Mouse (Mus musculus): ENCODE results near the gene Rgl3.
A peak's percentile ranks its signal among the peaks of the same experiment; 100 is the strongest.

Gene Rgl3

DNA sequence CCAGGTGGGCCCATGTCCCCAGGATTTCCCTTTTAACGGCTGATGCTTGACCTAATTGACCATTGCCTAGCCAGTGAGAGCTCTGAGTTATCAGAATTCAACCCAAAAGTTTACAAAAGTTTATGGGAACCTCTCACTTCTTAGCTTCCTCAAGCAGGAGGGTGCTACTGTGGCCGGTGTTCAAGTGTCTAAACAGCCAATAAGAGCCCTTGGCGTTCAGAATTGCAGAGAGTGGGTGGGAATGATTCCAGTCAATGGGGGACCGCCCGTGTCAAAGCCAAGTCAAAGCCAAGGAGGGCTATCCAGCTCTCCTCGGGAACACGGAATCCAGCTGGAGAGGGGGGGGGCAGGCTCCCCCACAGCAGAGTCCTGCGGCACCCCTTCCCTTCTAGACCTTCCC, 41.1 kb downstream of the Rgl3 start:
- no peak for DNase-seq (ENCODE audit: low spot score in 2 of 2)

DNA sequence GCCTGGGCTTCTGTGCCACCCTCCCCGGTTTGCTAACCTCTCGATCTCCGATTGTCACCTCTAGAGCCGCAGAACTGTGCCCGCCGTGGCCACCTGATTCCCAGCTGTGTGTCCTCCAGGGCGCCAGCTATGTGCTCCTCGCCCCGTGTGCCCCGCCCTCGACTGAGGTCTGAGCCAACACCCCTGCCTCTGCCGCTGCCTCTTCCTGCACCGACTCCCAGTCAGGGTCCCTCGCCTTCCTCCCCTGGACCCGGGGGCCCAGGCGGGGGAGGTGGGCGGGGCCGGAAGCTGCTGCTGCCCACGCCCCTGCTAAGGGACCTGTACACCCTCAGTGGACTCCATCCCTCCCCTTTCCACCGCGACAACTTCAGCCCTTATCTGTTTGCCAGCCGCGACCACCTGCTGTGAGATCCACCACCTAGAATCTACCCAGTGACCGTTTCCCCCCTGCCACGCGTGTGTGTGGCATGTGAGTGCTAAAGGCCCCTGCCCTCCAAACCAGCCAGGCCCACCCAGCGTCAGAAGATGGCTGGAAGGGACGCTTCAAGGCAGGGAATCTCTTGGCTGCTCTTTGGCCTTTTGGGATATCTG, 41.6 kb downstream of the Rgl3 start:
- no peak for DNase-seq (ENCODE audit: low spot score in 2 of 2)

DNA sequence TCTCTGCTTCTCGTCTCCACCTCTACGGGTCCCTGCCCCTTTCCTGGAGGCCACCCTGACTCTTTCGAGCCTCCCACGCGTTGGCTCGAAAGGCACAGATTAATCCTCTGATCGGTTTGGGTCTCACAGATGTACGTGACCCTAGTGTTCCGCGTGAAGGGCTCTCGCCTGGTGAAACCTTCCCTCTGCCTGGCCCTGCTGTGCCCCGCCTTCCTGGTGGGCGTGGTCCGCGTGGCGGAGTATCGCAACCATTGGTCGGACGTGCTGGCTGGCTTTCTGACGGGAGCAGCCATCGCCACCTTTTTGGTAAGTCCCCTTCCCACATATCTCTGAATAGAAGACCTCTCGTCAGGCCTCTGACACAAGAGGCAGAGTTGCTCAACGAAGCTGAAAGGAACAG, 45.0 kb downstream of the Rgl3 start:
- DNase-seq (ENCODE audit: low spot score in 2 of 2): no peak

DNA sequence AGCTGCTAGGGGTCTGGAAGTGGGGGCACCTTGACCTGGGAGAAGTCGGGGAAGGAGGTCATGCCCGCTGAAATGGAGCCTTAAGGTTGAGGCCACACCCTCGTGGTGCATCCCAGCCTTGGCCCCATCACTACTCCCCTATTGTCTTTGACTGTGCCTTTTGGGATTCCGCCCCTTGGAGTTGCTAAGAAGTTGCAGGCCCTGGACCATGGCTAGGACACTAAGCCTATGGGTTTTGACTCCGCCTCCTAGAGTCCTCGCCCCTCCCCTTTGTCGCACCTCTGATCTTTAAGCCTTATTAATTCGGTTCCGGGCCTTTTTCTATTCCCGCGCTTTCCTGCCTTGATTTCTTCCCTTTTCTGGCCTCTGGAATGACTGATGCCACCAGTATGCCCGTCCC, 45.6 kb downstream of the Rgl3 start:
- no peak for DNase-seq (ENCODE audit: low spot score in 2 of 2)

DNA sequence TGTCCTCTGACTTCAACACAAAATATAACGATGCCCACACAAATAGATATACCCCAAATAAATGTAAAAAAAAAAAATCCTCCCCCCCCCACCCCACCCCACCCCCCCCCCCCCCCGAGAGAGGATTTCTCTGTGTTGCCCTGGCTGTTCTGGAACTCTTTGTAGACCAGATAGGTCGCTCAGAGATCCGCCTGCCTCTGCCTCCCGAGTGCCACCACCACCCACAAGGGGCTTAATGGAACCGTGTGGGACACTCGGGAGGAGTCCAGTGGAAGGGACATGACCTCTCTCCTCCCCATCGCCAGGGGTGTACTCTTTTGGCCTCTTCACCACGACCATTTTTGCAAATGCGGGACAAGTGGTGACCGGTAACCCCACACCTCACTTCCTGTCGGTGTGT, 46.2 kb downstream of the Rgl3 start:
- DNase-seq (ENCODE audit: low spot score in 2 of 2): no peak

DNA sequence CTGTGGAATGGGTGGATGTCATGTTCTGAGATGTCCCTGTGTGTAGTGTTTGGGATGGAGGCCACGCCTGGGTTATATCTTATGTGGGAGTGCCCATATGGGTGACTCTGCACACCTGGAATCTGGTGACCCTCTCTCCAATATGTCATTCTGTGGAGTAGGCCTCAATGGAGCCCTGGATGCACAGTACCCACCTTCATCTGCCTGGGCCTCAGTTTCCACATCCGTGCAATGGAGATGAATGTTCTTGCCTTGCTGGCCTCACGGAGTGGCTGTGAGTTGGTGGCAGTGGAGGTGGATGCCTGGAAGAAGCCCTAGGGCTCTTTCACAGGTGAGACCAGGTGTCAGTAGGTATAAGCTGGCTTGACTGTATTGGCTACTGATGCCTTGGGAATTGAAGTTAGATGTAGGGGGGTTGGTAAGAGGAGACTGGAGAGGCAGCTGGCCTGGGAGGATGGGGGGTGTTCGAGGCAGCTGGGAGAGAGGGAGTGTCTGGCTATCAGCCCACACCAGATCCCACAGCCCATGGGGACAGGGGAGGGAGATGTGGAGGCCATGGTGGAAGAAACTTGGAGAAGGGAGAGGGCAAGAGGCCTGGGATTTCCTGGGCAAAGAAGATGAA, 50.9 kb downstream of the Rgl3 start:
- DNase-seq (ENCODE audit: low spot score in 2 of 2): no peak

DNA sequence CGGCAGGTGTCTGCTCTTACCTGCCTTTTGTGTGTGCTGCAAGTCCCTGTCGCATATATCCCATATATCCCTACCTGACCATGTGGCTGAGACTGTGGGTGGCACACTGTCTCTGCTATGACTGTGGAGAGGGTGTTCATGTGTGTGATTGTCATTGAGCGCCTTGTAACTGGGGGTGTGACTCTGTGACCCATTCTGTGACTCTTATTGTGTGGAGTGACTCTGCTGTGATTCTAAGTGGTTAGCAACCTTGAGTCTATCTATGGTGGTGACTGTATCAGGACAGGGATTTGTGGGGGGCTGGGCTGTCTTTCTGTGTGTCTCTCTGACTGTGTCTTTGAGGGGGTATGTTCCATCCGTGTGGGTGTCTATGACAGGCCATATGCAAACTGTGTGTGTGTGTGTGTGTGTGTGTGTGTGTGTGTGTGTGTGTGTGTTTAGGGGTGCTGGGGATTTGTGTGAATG, 51.5 kb downstream of the Rgl3 start:
- no peak for DNase-seq (ENCODE audit: low spot score in 2 of 2)

DNA sequence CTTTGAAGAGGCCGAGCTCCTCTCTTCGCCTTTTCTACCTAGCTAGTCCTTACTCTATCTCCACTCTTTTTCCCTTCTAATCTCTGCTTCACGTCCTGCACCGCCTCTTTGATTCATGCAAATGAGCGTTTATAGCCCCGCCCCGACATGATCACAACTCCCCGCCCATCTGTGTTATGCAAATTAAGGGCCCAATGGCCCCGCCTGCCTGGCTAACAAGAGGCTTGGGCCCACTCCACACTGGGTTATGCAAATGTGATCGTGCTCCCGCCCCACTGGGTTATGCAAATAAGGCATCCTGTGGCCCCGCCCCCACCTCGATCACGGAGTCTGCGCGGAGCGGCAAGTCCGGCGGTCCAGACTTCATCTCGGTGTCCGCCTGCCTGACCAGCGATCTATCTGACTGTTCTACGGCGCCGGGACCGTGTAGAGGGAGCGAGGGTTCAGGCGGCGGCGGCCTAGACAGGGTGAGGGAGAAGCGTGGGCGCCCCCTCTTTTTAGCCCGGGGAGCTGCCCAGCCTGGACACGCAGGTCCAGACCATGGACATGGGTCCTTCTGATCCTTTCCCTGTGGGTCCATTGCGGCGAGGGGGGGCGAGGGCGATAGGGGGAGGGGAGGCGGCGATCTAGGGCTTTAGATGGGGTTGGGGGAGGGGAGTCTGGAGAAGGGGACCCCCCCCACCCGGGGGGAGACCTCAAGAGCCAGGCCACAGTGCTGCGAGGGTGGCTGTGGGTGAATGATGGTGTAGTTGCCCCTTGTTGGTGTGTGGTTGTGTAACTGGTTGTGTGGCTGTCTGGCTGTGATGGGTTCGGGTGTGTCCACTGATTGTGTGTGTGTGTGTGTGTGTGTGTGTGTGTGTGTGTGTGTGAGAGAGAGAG, 52.3 kb downstream of the Rgl3 start, which contains the start of gene Plppr2:
Gene Plppr2, plus strand, starts transcription at position 342 of the 879 bp plus-strand sequence.
- DNase-seq (ENCODE audit: low spot score in 2 of 2): peak; percentile 73 to 76

DNA sequence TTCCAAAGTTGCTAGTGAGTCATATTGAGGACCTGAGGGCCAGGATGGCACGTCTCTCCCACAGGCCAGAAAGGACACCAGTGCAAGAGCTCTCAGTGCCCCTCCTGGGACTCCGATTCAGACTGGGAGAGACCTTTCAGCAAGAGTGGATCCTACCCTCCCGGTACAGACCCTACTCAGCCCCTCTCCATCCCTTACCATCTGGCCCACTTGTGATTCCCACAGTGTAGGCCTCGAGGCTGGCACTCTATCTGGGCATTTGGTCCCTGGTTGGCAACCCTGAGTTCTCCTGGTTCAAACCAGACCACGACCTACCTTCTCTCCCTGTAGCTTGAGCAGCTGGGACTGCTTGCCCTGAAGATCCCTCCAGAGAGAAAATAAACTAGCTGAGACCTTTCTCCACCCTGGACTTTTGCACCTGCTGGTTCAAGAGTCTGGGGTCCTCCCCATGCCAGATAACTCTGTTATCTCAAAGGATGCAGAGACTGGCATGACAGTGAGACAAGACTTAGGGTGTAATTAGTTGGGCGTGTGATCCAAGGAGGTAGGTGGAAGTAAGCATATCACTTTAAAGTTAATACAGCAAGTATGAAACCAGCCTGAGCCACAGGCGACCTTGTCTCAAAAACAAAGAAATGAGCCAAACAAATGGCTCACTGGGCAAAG, 53.6 kb downstream of the Rgl3 start:
- no peak for DNase-seq (ENCODE audit: low spot score in 2 of 2)

DNA sequence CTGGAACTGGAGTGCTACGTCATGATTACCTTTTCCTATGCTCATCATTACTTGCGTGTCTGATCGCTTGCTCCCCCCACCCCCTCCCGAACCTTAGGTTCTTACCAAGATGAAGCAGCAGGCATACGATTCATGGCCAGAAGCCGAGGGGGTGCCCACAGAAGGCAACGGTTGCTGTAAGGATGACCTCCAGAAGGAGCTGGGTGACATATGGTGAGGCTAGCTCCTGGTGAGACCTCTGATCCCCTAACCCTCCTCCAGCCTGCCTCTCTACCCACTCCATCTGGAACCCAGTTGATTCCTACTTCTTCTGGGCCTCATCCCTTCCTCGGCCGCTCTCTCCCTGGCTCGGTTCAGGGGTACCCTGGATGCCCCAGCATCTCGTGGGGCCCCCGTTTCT, 55.2 kb downstream of the Rgl3 start:
- no peak for DNase-seq (ENCODE audit: low spot score in 2 of 2)

DNA sequence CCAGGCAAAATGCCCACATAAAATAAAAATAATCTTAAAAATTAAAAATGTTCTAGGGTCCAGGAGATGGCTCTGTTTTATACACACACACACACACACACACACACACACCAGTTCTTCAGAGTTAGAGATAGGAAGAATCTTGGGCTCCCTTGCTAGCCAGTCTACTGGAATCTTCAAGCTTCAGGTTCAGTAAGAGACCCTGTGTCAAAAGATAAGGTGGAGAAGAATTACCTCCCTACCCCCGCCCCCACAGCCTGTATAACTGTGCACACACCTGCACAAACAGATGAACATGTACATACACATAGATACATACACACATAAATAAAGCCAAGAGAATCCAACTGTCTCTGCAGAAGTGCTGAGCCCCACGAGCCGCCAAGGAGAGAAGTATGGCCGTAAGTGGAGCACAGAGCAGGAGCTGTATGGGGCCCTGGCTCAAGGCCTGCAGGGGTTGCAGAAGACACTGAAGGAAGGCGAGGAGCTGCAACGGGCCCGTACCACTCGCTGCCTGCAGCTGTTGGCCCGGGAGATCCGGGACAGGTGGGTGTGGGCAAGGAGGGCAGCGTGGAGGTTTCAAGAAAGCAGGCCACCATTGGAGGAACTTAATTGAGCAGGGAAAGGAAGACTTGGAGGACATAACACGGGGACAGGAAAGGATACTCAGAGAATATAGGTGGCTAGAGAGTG, 56.7 kb downstream of the Rgl3 start:
- no peak for DNase-seq (ENCODE audit: low spot score in 2 of 2)

DNA sequence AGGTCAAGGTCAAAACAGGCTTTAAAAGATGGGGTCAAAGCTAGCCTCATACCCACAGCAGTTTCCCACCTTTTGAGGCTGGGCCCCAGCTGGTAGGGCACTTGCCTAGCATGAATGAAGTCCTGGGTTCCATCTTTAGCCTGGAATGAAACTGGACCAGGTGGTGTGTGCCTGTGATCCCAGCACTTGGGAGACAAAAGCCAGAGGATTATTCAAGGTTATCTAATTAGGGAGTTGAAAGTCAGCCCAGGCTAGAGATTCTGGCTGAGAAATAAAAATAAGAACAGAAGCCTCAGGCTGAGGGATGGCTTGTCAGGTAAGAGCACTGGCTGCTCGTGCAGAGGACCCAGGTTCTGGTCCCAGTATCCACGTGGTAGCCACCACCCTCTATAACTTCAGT, 57.2 kb downstream of the Rgl3 start:
- DNase-seq (ENCODE audit: low spot score in 2 of 2): no peak

DNA sequence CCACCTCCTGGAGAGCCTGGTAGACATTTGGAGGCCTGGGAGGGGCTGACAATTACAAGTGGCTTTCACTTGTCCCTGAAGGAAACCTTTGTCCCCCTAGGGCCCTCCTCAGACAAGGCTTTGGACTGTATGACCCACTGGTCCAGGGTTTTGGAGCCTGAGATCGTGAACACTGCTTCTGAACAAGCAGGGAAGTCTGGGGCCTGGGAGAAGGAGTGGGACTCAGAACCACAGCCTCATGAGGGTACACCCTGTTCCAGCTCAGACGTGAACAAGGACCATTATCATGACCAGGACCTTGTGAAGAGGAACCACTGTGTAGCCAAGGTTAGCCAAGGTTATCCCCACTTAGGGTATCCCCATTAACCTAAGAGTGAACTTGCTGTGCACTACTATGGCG, 60.0 kb downstream of the Rgl3 start:
- no peak for DNase-seq (ENCODE audit: low spot score in 2 of 2)

DNA sequence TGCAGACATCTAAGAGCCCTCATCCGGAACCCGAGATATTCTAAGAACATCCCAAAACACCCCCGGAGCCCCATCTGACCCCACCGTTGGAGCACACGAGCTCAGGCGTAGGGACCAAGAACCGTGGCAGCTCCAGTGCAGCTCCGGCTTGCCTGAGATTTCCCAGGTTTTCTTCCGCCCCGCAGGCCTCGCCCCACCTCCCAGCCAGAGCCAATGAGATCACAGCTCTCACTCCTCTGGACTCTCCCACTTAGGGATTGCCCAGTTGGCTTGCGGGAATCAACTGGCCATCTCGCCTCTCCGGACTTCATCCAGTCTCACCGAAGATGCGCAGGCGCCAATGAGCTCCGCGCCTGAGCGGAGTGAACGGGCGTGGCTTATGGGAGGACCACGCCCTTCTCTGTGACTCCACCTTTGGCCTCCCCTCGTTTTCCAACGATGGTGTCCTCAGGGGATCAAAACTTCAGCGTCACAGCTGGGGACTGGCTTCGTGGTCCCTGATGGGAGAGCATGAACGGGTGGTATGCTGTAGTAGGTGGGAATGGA, 62.0 kb downstream of the Rgl3 start, which contains the start of the genes Ccdc159 and Tmem205:
Gene Ccdc159, plus strand, starts transcription at position 264 of the 546 bp plus-strand sequence.
Gene Tmem205, minus strand, starts transcription at position 349 of the 546 bp plus-strand sequence.
- no peak for DNase-seq (ENCODE audit: low spot score in 2 of 2)

DNA sequence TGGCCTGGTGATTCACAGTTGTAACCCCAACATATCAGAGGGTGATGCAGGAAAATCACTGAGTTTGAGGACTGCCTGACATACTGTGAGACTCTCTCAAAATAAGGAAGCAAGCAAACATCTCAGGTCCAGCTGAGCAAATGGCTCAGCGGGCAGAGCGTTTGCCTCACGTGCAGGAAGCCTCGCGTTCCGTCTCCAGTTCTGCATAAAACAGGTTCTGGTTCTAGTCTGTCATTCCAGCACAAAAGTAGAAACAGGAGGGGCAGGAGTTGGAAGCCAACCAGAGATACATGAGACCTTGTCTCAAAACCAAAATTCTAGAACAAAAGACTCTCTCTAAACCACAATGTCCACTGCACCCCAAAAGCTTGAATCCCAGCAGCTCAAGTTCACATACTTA, 62.5 kb downstream of the Rgl3 start:
- DNase-seq (ENCODE audit: low spot score in 2 of 2): no peak

DNA sequence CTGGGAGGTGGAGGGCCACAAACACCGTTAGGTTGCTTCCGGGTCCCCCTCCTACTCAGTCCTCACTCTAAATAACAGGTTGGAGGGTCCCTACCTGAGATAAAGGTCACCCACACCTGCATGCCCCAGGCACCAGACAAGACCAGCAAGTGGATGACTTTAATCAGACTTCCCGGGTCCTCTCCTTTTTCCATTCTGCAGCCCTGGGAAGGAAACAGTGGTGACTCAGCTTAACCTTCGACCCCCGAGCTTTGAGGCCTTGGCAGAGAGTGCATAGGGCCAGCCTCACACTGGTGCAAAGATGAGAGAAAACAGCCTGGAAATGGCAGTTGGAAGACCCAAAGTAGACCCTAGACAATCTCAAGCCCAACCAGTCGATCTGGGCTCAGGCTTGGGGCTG, 63.1 kb downstream of the Rgl3 start:
- DNase-seq (ENCODE audit: low spot score in 2 of 2): no peak

DNA sequence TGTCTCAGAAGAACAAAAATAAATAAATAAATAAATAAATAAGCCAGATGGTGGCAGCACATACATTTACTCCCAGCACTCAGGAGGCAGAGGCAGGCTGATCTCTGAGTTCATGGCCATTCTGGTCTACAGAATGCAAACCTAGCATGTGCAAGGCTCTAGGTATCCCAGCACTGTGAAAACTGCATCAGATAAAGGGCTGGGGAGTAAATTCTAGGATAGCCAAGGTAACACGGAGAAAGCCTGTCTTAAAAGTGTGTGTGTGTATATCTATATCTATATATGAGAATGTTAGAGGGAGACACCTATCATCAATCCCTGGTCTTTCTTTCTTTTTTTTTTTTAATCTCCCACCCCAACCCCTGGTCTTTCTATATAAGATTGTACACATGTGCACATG, 63.7 kb downstream of the Rgl3 start:
- DNase-seq (ENCODE audit: low spot score in 2 of 2): no peak

DNA sequence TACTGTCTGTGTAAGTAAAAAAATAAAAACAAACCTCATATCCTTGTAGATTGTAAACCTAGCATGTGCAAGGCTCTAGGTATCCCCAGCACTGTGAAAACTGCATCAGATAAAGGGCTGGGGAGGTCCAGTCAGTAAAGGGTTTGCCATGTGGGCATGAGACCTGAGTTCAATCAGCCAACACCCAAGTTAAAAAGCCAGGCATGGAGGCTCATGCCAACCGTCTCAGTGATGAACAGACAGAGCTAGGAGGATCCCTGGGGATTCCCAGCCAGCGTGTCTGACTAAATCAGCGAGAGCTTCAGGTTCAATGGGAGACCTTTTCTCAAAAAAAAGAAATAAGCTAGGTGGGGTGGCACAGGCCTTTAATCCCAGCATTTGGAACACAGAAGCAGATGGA, 64.2 kb downstream of the Rgl3 start:
- DNase-seq (ENCODE audit: low spot score in 2 of 2): no peak

DNA sequence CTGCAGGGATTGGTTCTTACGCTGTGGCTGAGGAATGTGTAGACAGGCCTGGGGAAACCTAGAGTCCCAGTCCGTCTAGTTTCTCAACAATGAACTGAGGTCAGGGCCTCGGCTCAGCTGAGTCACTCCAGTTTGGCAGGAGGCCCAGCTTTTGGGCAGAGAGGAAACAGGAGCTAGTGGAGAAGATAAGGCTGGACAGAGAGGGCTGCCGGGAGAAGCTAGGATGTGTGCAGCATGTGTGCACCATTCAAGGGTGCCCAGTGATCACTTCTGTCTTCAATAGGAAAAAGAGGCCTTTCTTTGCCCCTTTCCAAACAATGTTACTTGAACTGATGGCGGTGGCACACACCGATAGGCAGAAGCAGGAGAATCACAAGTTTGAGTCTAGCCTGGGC, 65.2 kb downstream of the Rgl3 start:
- DNase-seq (ENCODE audit: low spot score in 2 of 2): no peak

DNA sequence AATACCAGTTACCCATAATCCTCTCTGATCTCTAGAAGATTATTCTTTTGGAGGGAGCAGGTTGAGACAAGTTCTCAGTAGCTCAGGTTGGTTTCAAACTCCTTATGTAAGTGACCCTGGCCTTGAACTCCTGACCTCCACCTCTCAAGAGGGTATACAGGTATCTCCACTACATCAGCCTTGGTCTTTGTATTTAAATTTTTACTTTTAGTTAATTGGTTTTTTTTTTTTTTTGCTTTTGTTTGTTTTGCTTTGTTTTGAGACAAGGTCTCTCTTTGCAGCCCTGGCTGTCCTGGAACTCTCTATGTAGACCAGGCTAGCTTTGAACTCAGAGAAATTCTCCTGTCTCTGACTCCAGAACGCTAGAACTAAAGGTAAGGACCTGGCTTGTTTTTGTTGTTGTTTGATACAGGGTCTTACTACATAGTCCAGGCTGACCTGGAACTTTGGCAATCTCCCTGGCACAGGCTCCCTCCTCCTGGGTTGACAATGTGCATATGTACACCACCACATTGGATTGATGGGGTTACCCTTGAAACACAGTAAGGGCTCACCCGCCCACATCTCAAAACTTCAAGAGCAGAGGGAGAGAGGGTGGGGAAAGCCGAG, 65.7 kb downstream of the Rgl3 start:
- DNase-seq (ENCODE audit: low spot score in 2 of 2): no peak

DNA sequence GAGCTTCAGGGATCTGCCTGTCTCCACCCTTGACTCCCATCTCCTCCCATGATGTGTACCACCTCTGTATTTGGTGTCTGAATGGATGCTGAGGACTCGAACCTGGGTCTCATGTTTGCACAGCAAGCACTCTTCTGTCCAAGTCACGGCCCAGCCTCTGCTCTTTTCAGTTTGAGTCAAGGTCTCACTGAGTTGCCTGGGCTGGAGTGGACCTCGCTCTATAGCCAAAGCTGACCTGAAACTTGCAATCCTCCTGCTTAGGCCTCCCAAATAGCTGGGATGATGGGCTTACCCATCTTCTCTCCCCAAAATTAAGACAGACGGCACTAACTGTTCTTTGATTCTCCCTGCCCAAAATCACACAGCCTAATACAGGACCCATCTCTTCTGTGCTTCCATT, 66.2 kb downstream of the Rgl3 start:
- no peak for DNase-seq (ENCODE audit: low spot score in 2 of 2)

Measured in thymus, postnatal 10 days (tissue).